Mouse (Mus musculus): Measurements from ENCODE around the gene Hist2h2ac. TPM values are rescaled to one million over a fixed set of nuclear protein-coding genes. Genes with fewer than 3 reads are reported as not detected.
"Not testable (repeated sequence)": the region's sequence is repeated elsewhere in the genome, so short reads cannot be mapped to it uniquely, and the experiment has no call there.

The Hist2h2ac gene
- polyA plus RNA-seq, 1 experiment from 2014 or later = 6.3 TPM

- H3K36me3 ChIP-seq (ENCODE audit: control insufficient read depth, insufficient read depth, low read length) = peaks cover 22% of the 10 kb centered on the region
- ATAC-seq (ENCODE audit: insufficient read depth, low FRiP score) = no peak
- peaks cover 21% of the 10 kb centered on the region for H3K4me1 ChIP-seq (ENCODE audit: control insufficient read depth, insufficient read depth, low read length)
- H3K9me3 ChIP-seq (replicated peaks; ENCODE audit: control insufficient read depth, low read length) = no peaks in the 10 kb centered on the region
- no peak overlapping the region for H3K4me2 ChIP-seq (ENCODE audit: low read depth, low read length)
- 61% methylated on average over 4 of the region's 4 CpGs for WGBS
- no peak overlapping the region for H3K9ac ChIP-seq (ENCODE audit: low read length)
- H3K27ac ChIP-seq (ENCODE audit: low read length) = no peak overlapping the region
- no peaks in the 10 kb centered on the region for H3K27me3 ChIP-seq (ENCODE audit: control insufficient read depth, insufficient read depth, low read length)
- no peak overlapping the region for H3K4me3 ChIP-seq (replicated peaks; ENCODE audit: low read length)
Measured at GRCm38 (mm10) chr3:96179531-96179930, 41.1 kb downstream of the Hist2h2ac start.

GRCm38 (mm10) chr3:96178902-96179301 lies 41.8 kb downstream of the Hist2h2ac start:
- Histone ChIP-seq H3K4me3 (replicated peaks; ENCODE audit: low read length) (no peak overlapping the region), H3K9ac (ENCODE audit: low read length) (no peak overlapping the region), H3K27ac (ENCODE audit: low read length) (no peak overlapping the region), H3K27me3 (ENCODE audit: control insufficient read depth, insufficient read depth, low read length) (no peaks in the 10 kb centered on the region), H3K4me2 (ENCODE audit: low read depth, low read length) (no peak overlapping the region), H3K36me3 (ENCODE audit: control insufficient read depth, insufficient read depth, low read length) (peaks cover 24% of the 10 kb centered on the region), H3K9me3 (replicated peaks; ENCODE audit: control insufficient read depth, low read length) (no peaks in the 10 kb centered on the region), H3K4me1 (ENCODE audit: control insufficient read depth, insufficient read depth, low read length) (peaks cover 24% of the 10 kb centered on the region)
- no peak for ATAC-seq (ENCODE audit: insufficient read depth, low FRiP score)
- 84% methylated on average over 2 of the region's 2 CpGs for WGBS

- Histone ChIP-seq H3K9me3 (replicated peaks; ENCODE audit: control insufficient read depth, low read length) (no peaks in the 10 kb centered on the region), H3K27me3 (ENCODE audit: control insufficient read depth, insufficient read depth, low read length) (no peaks in the 10 kb centered on the region), H3K4me2 (ENCODE audit: low read depth, low read length) (no peak overlapping the region), H3K36me3 (ENCODE audit: control insufficient read depth, insufficient read depth, low read length) (peaks cover 24% of the 10 kb centered on the region), H3K9ac (ENCODE audit: low read length) (no peak overlapping the region), H3K4me3 (replicated peaks; ENCODE audit: low read length) (no peak overlapping the region), H3K27ac (ENCODE audit: low read length) (no peak overlapping the region), H3K4me1 (ENCODE audit: control insufficient read depth, insufficient read depth, low read length) (peaks cover 24% of the 10 kb centered on the region)
- ATAC-seq (ENCODE audit: insufficient read depth, low FRiP score) = no peak
- WGBS = 88% methylated on average over 4 of the region's 4 CpGs
Measured at GRCm38 (mm10) chr3:96178427-96178826, 42.3 kb downstream of the Hist2h2ac start.

GRCm38 (mm10) chr3:96175251-96175650 lies 45.4 kb downstream of the Hist2h2ac start:
- ATAC-seq (ENCODE audit: insufficient read depth, low FRiP score) = no peak
- Histone ChIP-seq H3K9ac (ENCODE audit: low read length) (no peak overlapping the region), H3K4me1 (ENCODE audit: control insufficient read depth, insufficient read depth, low read length) (peaks cover 15% of the 10 kb centered on the region), H3K27ac (ENCODE audit: low read length) (no peak overlapping the region), H3K27me3 (ENCODE audit: control insufficient read depth, insufficient read depth, low read length) (no peaks in the 10 kb centered on the region), H3K4me3 (replicated peaks; ENCODE audit: low read length) (no peak overlapping the region), H3K4me2 (ENCODE audit: low read depth, low read length) (no peak overlapping the region), H3K36me3 (ENCODE audit: control insufficient read depth, insufficient read depth, low read length) (peaks cover 24% of the 10 kb centered on the region), H3K9me3 (replicated peaks; ENCODE audit: control insufficient read depth, low read length) (no peaks in the 10 kb centered on the region)
- 92% methylated on average over 6 of the region's 6 CpGs for WGBS

- Histone ChIP-seq H3K4me1 (ENCODE audit: control insufficient read depth, insufficient read depth, low read length) (peaks cover 15% of the 10 kb centered on the region), H3K36me3 (ENCODE audit: control insufficient read depth, insufficient read depth, low read length) (peaks cover 24% of the 10 kb centered on the region)
- not testable (repeated sequence) for H3K27ac ChIP-seq (ENCODE audit: low read length); H3K9me3 ChIP-seq (replicated peaks; ENCODE audit: control insufficient read depth, low read length); H3K4me3 ChIP-seq (replicated peaks; ENCODE audit: low read length); H3K4me2 ChIP-seq (ENCODE audit: low read depth, low read length); ATAC-seq (ENCODE audit: insufficient read depth, low FRiP score); H3K27me3 ChIP-seq (ENCODE audit: control insufficient read depth, insufficient read depth, low read length); H3K9ac ChIP-seq (ENCODE audit: low read length)
- 82% methylated on average over 4 of the region's 4 CpGs for WGBS
Measured at GRCm38 (mm10) chr3:96174042-96174441, 46.6 kb downstream of the Hist2h2ac start.

DNA sequence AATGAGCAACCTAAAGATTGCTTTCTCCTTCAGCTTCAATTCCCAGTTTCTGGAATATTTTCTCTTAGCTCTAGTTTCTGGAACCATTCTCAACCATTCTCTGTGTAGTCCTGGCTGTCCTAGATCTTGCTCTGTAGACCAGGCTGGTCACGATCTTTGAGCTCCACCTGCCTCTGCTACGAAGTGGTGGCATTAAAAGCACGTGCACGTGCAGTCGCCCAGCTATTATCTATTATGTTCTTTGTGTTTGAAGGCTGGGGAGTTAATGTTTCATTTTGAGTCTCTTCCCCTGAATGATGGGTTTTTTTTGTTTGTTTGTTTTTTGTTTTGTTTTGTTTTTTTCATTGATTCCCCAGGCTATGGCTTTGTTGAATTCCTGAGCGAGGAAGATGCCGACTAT lies 47.5 kb downstream of the Hist2h2ac start:
- Histone ChIP-seq H3K4me3 (replicated peaks; ENCODE audit: low read length) (peak overlapping the region; percentile 89), H3K27ac (ENCODE audit: low read length) (no peak overlapping the region), H3K4me2 (ENCODE audit: low read depth, low read length) (peak overlapping the region; percentile 82), H3K4me1 (ENCODE audit: control insufficient read depth, insufficient read depth, low read length) (peaks cover 15% of the 10 kb centered on the region), H3K27me3 (ENCODE audit: control insufficient read depth, insufficient read depth, low read length) (no peaks in the 10 kb centered on the region), H3K9ac (ENCODE audit: low read length) (peak overlapping the region; percentile 79), H3K9me3 (replicated peaks; ENCODE audit: control insufficient read depth, low read length) (no peaks in the 10 kb centered on the region), H3K36me3 (ENCODE audit: control insufficient read depth, insufficient read depth, low read length) (peaks cover 22% of the 10 kb centered on the region)
- no peak for ATAC-seq (ENCODE audit: insufficient read depth, low FRiP score)
- WGBS = 33% methylated on average over 7 of the region's 7 CpGs

DNA sequence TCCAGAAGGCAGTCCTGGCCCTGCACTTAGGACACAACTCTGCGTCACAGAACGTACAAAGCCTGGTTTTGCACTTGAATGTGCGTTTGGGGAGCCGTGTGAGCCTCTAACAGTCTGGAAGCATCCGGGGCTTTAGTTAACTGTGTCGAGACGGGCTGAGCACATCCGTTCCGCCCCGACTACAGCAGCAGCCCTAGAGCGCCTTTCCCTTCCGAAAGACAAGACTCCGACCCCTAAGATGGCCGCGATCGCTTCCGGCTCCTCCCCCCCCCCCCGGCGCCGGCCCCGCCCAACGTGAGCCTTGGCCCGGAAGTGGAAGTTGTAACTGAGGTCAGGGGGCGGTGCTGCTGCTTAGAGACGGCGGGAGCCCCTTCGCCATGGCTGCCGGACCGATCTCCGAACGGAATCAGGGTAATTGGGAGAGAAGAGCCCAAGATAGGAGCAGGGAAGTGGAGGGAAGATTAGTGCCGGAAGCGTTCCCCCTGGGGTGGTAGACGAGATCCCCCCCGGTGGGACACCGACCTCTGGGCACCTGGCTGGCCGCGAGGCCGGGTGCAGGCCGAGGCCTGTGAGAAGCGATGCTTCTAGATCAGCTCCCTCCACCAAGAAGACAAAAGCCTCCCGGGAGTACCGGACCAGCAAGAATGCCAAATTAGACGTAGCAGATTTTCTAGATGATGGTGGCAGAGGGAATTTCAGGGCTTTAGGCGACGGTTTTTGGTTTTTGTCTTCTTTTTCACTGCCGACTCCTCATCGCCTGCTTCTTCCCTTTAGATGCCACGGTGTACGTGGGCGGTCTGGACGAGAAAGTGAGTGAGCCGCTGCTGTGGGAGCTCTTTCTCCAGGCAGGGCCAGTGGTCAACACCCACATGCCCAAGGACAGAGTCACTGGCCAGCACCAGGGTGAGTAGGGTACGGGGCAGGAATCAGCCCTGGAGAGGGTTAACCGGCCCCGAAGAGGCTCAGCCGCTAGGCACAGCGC lies 48.2 kb downstream of the Hist2h2ac start, which contains the start of gene Sf3b4:
Gene Sf3b4 (plus strand): TSS at position 136 of the 982 bp plus-strand sequence.
- Histone ChIP-seq H3K27ac (ENCODE audit: low read length) (peak within 1 kb of the TSS; percentile 99), H3K4me2 (ENCODE audit: low read depth, low read length) (peak within 1 kb of the TSS; percentile 82), H3K4me1 (ENCODE audit: control insufficient read depth, insufficient read depth, low read length) (peaks cover 15% of the 10 kb centered on the region), H3K36me3 (ENCODE audit: control insufficient read depth, insufficient read depth, low read length) (peaks cover 17% of the 10 kb centered on the region; the same call in 1 of the 2 replicates), H3K9me3 (replicated peaks; ENCODE audit: control insufficient read depth, low read length) (no peaks in the 10 kb centered on the region), H3K9ac (ENCODE audit: low read length) (peak within 1 kb of the TSS; percentile 79), H3K27me3 (ENCODE audit: control insufficient read depth, insufficient read depth, low read length) (no peaks in the 10 kb centered on the region), H3K4me3 (replicated peaks; ENCODE audit: low read length) (peak within 1 kb of the TSS; percentile 89)
- ATAC-seq (ENCODE audit: insufficient read depth, low FRiP score) = peak; percentile 95
- 0% methylated on average over 56 of the region's 58 CpGs for WGBS

- Histone ChIP-seq H3K9me3 (replicated peaks; ENCODE audit: control insufficient read depth, low read length) (no peaks in the 10 kb centered on the region), H3K4me2 (ENCODE audit: low read depth, low read length) (peak overlapping the region; percentile 71), H3K4me3 (replicated peaks; ENCODE audit: low read length) (peak overlapping the region; percentile 89), H3K27ac (ENCODE audit: low read length) (peak overlapping the region; percentile 99), H3K27me3 (ENCODE audit: control insufficient read depth, insufficient read depth, low read length) (no peaks in the 10 kb centered on the region), H3K36me3 (ENCODE audit: control insufficient read depth, insufficient read depth, low read length) (peaks cover 17% of the 10 kb centered on the region; the same call in 1 of the 2 replicates), H3K9ac (ENCODE audit: low read length) (peak overlapping the region; percentile 79), H3K4me1 (ENCODE audit: control insufficient read depth, insufficient read depth, low read length) (peaks cover 15% of the 10 kb centered on the region)
- ATAC-seq (ENCODE audit: insufficient read depth, low FRiP score) = peak; percentile 8; the same call in 1 of the 2 replicates
- WGBS = 15% methylated on average over 18 of the region's 18 CpGs
Measured at GRCm38 (mm10) chr3:96171583-96172196, 49.0 kb downstream of the Hist2h2ac start.
